Mouse (Mus musculus) spleen, embryonic (tissue): ENCODE results near the gene Stpg4.

Source experiments
- CTCF ChIA-PET: fragments of 350-600 bp; sonication (Branson Sonifier 250); formaldehyde crosslinking; loops from one replicate; lab custom pipeline; 2022; lab: Charles Lee

Stpg4 gene

GRCm38 (mm10) chr17:87379160-87379624 is 48.3 kb downstream of the Stpg4 start:
- CTCF ChIA-PET: interaction anchor here (0.5 kb wide), 1 partner anchor 294 kb away, joined by 3 read pairs; no protein-coding TSS in a partner anchor

GRCm38 (mm10) chr17:87378354-87379159 is 49.0 kb downstream of the Stpg4 start:
- CTCF ChIA-PET: no interaction called here

GRCm38 (mm10) chr17:87377536-87377935 is 50.0 kb downstream of the Stpg4 start:
- CTCF ChIA-PET: no interaction called here

- CTCF ChIA-PET: no interaction called here
Observed at GRCm38 (mm10) chr17:87376831-87377471, 50.6 kb downstream of the Stpg4 start.

- CTCF ChIA-PET: interaction anchor here (0.5 kb wide), 1 partner anchor 145 kb away, joined by 4 read pairs; no protein-coding TSS in a partner anchor
Observed at GRCm38 (mm10) chr17:87375941-87376511, 51.5 kb downstream of the Stpg4 start.

GRCm38 (mm10) chr17:87373327-87373726 is 54.2 kb downstream of the Stpg4 start:
- CTCF ChIA-PET: interaction anchor here (0.6 kb wide), 1 partner anchor 82 kb away, joined by 3 read pairs; no protein-coding TSS in a partner anchor

GRCm38 (mm10) chr17:87372189-87372588 is 55.4 kb downstream of the Stpg4 start:
- CTCF ChIA-PET: no interaction called here

- CTCF ChIA-PET: no interaction called here
Observed at GRCm38 (mm10) chr17:87369270-87369759, 58.2 kb downstream of the Stpg4 start.

- CTCF ChIA-PET: interaction anchor here (0.8 kb wide), 1 partner anchor 26 kb away, joined by 3 read pairs; no protein-coding TSS in a partner anchor
Observed at GRCm38 (mm10) chr17:87368481-87368880, 59.1 kb downstream of the Stpg4 start.

- CTCF ChIA-PET: no interaction called here
Observed at GRCm38 (mm10) chr17:87367640-87368039, 59.9 kb downstream of the Stpg4 start.

GRCm38 (mm10) chr17:87367228-87367627 is 60.3 kb downstream of the Stpg4 start:
- CTCF ChIA-PET: no interaction called here

GRCm38 (mm10) chr17:87366520-87366919 is 61.0 kb downstream of the Stpg4 start:
- CTCF ChIA-PET: no interaction called here

- CTCF ChIA-PET: no interaction called here
Observed at GRCm38 (mm10) chr17:87365268-87365667, 62.3 kb downstream of the Stpg4 start.

GRCm38 (mm10) chr17:87364108-87364507 is 63.4 kb downstream of the Stpg4 start:
- CTCF ChIA-PET: interaction anchor here (0.6 kb wide), 1 partner anchor 19 kb away, joined by 10 read pairs; no protein-coding TSS in a partner anchor

- CTCF ChIA-PET: interaction anchor here (0.6 kb wide), 1 partner anchor 86 kb away, joined by 5 read pairs; no protein-coding TSS in a partner anchor
Observed at GRCm38 (mm10) chr17:87361132-87361531, 66.4 kb downstream of the Stpg4 start.

GRCm38 (mm10) chr17:87357506-87357905 is 70.0 kb downstream of the Stpg4 start:
- CTCF ChIA-PET: interaction anchor here (0.7 kb wide), 1 partner anchor 619 kb away, joined by 4 read pairs; no protein-coding TSS in a partner anchor

- CTCF ChIA-PET: interaction anchor here (0.7 kb wide), 1 partner anchor 21 kb away, joined by 4 read pairs; no protein-coding TSS in a partner anchor
Observed at GRCm38 (mm10) chr17:87356261-87356660, 71.3 kb downstream of the Stpg4 start.

- CTCF ChIA-PET: interaction anchor here (0.7 kb wide), 1 partner anchor 20 kb away, joined by 4 read pairs; no protein-coding TSS in a partner anchor
Observed at GRCm38 (mm10) chr17:87355456-87355855, 72.1 kb downstream of the Stpg4 start.

GRCm38 (mm10) chr17:87353745-87354320 is 73.7 kb downstream of the Stpg4 start:
- CTCF ChIA-PET: no interaction called here

- CTCF ChIA-PET: no interaction called here
Observed at GRCm38 (mm10) chr17:87352898-87353225, 74.7 kb downstream of the Stpg4 start.
